Mouse (Mus musculus) limb, embryonic 14.5 days (tissue): ENCODE results near the gene Tent4a. TPM values are rescaled to one million over a fixed set of nuclear protein-coding genes. Genes with fewer than 3 reads are reported as not detected.

Experiments used
- ATAC-seq: fragments of 200-750 bp; cut with Nextera tagmentation; 2 replicates; pipeline ENCODE4 v1.8.0; 2017; ENCODE audit warnings: low read depth, moderate number of reproducible peaks, moderate TSS enrichment; ENCODE audit not compliant: low FRiP score
- DNase-seq: peaks from one replicate; pipeline ENCODE4 v3.0.0-alpha.2; 2015; ENCODE audit warnings: low spot score
- H3K27ac ChIP-seq: fragments of 300-500 bp; sonication (generic); replicated peaks from 2 replicates; pipeline ENCODE4 v1.5.1; 2014; ENCODE audit warnings: low read depth, mild to moderate bottlenecking, low read length, moderate library complexity, mixed read lengths
- H3K27me3 ChIP-seq: fragments of 300-500 bp; sonication (generic); 2 replicates; pipeline ENCODE4 v1.6.1; 2014; ENCODE audit warnings: low read length, mixed read lengths; ENCODE audit not compliant: control insufficient read depth, insufficient read depth
- H3K36me3 ChIP-seq: fragments of 300-500 bp; sonication (generic); 2 replicates; pipeline ENCODE4 v1.6.1; 2014; ENCODE audit warnings: mild to moderate bottlenecking, low read length, moderate library complexity, mixed read lengths; ENCODE audit not compliant: control insufficient read depth, insufficient read depth
- H3K4me1 ChIP-seq: fragments of 300-500 bp; sonication (generic); 2 replicates; pipeline ENCODE4 v1.6.1; 2014; ENCODE audit warnings: antibody characterized with exemption, low read length, mixed read lengths; ENCODE audit not compliant: control insufficient read depth, insufficient read depth
- H3K4me2 ChIP-seq: fragments of 300-500 bp; sonication (generic); replicated peaks from 2 replicates; pipeline ENCODE4 v1.6.1; 2014; ENCODE audit warnings: low read depth, mild to moderate bottlenecking, low read length, moderate library complexity; ENCODE audit not compliant: severe bottlenecking
- H3K4me3 ChIP-seq: fragments of 300-500 bp; sonication (generic); replicated peaks from 2 replicates; pipeline ENCODE4 v1.5.1; 2014; ENCODE audit warnings: low read length
- H3K9ac ChIP-seq: fragments of 300-500 bp; sonication (generic); 2 replicates; pipeline ENCODE4 v1.6.1; 2014; ENCODE audit warnings: mild to moderate bottlenecking, low read depth, low read length, moderate library complexity; ENCODE audit not compliant: severe bottlenecking
- H3K9me3 ChIP-seq: fragments of 300-500 bp; sonication (generic); 2 replicates; pipeline ENCODE4 v1.6.1; 2016; ENCODE audit warnings: low read length; ENCODE audit not compliant: control insufficient read depth
- POLR2A ChIP-seq: fragments of 200-500 bp; IDR thresholded peaks from 2 replicates; pipeline ENCODE4 v1.8.0; 2012; ENCODE audit warnings: inconsistent platforms, mild to moderate bottlenecking, moderate library complexity, borderline replicate concordance; ENCODE audit not compliant: insufficient read depth, insufficient read length; ENCODE audit errors: extremely low read depth
- WGBS: fragments of 180-500 bp; shearing (Covaris S2); extraction: QIAGEN DNeasy Blood & Tissue Kit; methylation state at CpG from one replicate; pipeline ENCODE4 v1.1.7; 2014; 5-methylcytosine and 5-hydroxymethylcytosine counted together
- polyA plus RNA-seq, 2 experiments: library from polyadenylated mRNA; depleted of rRNA in 1 of 2; stranded (reverse) in 1 of 2; unstranded in 1 of 2; fragments of >200 nt; fragmentation: Nextera tagmentation in 1 of 2; extraction: Ambion mirVana in 1 of 2; gene quantifications; 2 replicates each; pipeline versions ENCODE4 v1.2.1 to v1.2.3; 2012 to 2014

The Tent4a gene
- polyA plus RNA-seq, 2 experiments, result 8.7 to 25.7 TPM

DNA sequence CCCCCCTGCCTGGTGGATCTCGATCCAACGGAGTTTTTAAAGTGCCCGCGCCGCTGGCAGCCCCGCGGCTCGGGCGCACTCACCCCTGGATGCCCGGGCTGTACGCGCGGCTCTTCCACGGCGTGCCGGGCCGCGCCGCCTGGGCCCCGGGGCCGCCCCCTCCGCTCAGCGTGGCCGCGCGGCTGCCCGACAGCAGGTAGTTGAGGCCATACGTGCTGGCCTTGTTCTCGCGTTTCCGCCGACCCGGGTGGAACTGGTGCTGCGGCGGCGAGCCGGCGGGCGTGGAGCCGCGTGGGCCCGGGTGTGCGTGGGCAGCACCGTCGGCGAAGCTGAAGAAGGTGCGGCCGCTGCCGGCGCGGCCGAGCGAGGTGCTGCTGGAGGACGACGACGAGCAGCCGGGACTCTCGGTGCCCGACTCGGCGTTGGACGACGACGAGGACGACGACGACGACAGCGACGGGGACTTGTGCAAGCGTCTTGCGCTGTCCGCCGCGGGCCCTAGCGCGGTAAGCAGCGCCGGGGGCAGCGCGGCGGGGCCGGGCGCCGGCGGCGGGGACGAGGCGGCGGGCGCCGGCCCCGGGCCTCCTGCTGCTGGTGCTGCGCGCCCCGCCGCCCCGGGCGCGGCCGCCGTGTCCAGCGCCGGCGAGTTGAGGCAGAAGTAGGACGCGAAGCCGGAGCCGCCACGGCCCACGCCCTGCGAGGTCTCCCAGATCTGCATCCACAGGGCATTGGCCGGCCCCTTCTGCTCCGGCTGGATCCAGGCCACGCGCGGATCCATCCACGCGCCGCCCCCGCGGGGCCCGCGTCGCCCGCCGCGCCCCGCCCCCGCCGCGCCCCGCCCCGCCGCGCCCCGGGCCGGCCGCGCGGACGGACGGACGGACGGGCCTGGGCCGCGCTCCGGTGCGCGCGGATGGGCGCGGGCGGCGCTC is 748 bp downstream of the Tent4a start, which contains the start of gene Nsun2:
Gene Nsun2 (plus strand): TSS at position 342 of the 929 bp plus-strand sequence.
- WGBS, result under 1% methylated on average over 83 of the region's 155 CpGs
- H3K4me3 ChIP-seq, result peak within 1 kb of the TSS; percentile 89
- no peaks in the 10 kb centered on the region for H3K9me3 ChIP-seq
- no peaks in the 10 kb centered on the region for H3K27me3 ChIP-seq
- peaks cover 10% of the 10 kb centered on the region for H3K36me3 ChIP-seq
- peak within 1 kb of the TSS; percentile 86 for H3K27ac ChIP-seq
- no peak for TF ChIP-seq POLR2A
- no peak; the same call in 1 of the 2 replicates for ATAC-seq
- H3K4me2 ChIP-seq, result peak within 1 kb of the TSS; percentile 66
- H3K9ac ChIP-seq, result peak within 1 kb of the TSS; percentile 76
- H3K4me1 ChIP-seq, result peaks cover 40% of the 10 kb centered on the region
- DNase-seq, result peak; percentile 24

DNA sequence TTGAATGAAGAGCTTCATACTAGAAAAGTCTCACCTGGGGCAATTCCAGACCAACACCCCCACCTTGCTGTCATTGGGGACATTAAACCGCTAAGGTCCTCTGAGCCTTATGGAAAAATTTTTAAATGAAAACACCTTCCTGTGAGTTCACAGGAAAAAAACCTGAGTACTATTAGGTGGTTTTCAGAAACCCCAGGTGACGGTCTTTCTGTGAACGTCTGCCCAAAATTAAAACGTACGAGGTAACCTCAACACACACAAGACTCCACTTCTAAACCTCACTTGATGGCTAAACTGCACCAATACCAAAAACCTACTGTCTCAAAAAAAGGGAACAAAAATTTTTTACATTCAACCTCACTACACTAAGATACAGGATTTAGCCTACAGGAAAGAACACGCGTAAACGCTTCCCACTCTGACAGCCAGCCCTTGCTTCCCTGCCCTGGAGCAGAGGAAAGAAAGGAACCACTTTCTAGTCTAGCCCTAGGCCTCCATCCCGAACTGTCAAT is 1.5 kb downstream of the Tent4a start:
- peaks cover 35% of the 10 kb centered on the region for H3K4me1 ChIP-seq

DNA sequence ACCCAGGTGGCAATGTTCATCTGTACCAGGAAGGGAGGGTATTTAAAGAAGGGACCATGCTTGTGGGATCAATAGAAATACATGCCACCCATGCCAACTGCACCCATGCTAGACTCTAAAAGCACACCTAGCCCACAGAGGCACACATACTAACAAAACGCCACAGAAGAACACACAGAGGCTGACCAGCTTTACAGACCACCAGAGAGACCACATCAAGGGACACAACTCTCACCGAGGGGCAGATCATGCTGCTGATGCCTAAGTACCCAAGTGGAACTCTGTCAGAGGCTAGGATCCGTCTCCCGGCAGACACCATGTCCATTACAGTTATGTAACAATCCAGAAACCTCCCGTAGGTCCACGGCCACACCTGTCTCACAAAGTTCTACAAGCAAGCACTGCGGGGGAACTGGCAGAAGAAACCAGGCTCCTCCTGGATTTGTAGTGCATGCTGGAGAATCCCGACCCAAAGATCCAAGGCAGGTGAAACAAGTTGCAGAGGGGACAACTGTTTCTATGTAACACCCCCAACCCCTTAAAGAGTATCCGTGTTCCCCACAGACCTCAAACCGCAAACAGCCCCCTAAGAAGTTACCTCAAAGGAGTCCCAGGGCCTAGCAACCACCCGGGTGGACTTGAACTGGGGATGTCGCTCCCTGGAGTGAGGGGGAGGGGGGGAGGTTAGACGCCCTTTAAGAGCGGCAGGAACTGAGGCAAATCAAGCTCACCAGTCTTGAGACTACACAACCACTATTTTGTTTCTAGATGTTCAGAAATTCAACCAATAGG is 2.1 kb downstream of the Tent4a start:
- Histone ChIP-seq H3K4me2 (peak overlapping the region; percentile 66), H3K4me3 (peak overlapping the region; percentile 89), H3K9ac (peak overlapping the region; percentile 76), H3K4me1 (peaks cover 35% of the 10 kb centered on the region), H3K36me3 (peaks cover 10% of the 10 kb centered on the region), H3K27ac (no peak overlapping the region), H3K9me3 (no peaks in the 10 kb centered on the region), H3K27me3 (no peaks in the 10 kb centered on the region)
- no peak for DNase-seq
- 18% methylated on average over 14 of the region's 14 CpGs for WGBS
- no peak for TF ChIP-seq POLR2A
- ATAC-seq, result no peak

More for the DNA sequence above, 1.5 kb downstream of the Tent4a start:
- H3K4me3 ChIP-seq, result peak overlapping the region; percentile 89
- under 1% methylated on average over 9 of the region's 9 CpGs for WGBS
- H3K4me2 ChIP-seq, result peak overlapping the region; percentile 66
- no peaks in the 10 kb centered on the region for H3K9me3 ChIP-seq
- ATAC-seq (no peak), DNase-seq (no peak)
- no peak for TF ChIP-seq POLR2A
- peaks cover 10% of the 10 kb centered on the region for H3K36me3 ChIP-seq
- H3K9ac ChIP-seq, result peak overlapping the region; percentile 76
- 0 out of 2 replicates have a peak overlapping the region, but pooled peaks have one; percentile 86 for H3K27ac ChIP-seq
- no peaks in the 10 kb centered on the region for H3K27me3 ChIP-seq

DNA sequence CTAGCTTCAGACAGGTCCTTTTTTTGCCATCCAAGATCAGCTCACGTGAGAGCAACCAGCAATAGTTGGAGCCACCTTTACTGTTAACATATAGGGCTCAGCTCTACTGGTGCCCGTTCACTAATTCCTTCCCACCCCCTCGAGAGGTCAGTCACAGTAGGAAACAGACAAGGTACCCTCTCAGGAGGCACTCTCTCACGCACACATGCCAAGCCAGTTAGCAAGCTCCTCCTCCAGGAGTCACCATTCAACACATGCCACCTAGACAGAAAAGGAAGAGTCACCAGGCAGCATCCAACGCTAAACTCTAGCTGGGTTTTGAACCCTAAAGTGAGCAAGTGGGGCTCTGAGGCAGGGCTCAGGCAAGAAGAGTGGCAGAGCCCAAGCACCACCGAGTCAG is 3.0 kb downstream of the Tent4a start:
- no peak for ATAC-seq

DNA sequence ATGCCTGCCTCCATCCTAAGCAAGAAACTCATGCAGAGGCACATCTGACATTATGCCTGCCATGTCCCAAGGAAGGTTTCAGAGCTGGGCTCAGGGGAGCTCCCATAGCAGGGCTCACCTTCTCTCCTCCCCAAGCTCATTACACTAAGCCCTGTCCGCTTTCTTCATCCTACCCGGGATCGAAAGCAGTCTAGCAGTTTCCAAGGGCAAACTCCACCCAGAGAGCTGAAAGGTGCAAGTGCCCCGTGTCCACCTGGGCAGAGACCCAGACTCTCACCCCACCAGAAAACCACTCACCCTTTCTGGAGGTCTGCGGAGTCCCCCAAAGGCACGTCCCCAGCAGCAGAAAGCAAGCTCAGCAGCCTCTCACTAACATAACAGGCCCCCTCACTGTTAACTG is 3.5 kb downstream of the Tent4a start:
- Histone ChIP-seq H3K36me3 (peaks cover 10% of the 10 kb centered on the region), H3K4me1 (peaks cover 39% of the 10 kb centered on the region), H3K9ac (peak overlapping the region; percentile 31; the same call in 1 of the 2 replicates), H3K27me3 (no peaks in the 10 kb centered on the region), H3K9me3 (no peaks in the 10 kb centered on the region), H3K4me3 (peak overlapping the region; percentile 89; the same call in 1 of the 2 replicates), H3K27ac (no peak overlapping the region), H3K4me2 (peak overlapping the region; percentile 66)
- 88% methylated on average over 6 of the region's 6 CpGs for WGBS
- ATAC-seq (no peak), DNase-seq (no peak)
- TF ChIP-seq POLR2A, result no peak

More for the DNA sequence above, 3.0 kb downstream of the Tent4a start:
- H3K36me3 ChIP-seq, result peaks cover 10% of the 10 kb centered on the region
- H3K4me2 ChIP-seq, result peak overlapping the region; percentile 66
- DNase-seq, result no peak
- no peaks in the 10 kb centered on the region for H3K27me3 ChIP-seq
- H3K27ac ChIP-seq, result no peak overlapping the region
- H3K4me3 ChIP-seq, result peak overlapping the region; percentile 89
- peaks cover 39% of the 10 kb centered on the region for H3K4me1 ChIP-seq
- 43% methylated on average over 6 of the region's 6 CpGs for WGBS
- peak overlapping the region; percentile 76 for H3K9ac ChIP-seq
- TF ChIP-seq POLR2A, result no peak
- no peaks in the 10 kb centered on the region for H3K9me3 ChIP-seq
